Mouse (Mus musculus): ENCODE data around the gene Nek5.

Gene Nek5

GRCm38 (mm10) chr8:22089226-22089625 lies 35.6 kb downstream of the Nek5 start:
- no peak for DNase-seq (ENCODE audit: low spot score in 2 of 2)

- no peak for DNase-seq (ENCODE audit: low spot score in 2 of 2)
Measured at GRCm38 (mm10) chr8:22079313-22080007, 45.4 kb downstream of the Nek5 start.

- no peak for DNase-seq (ENCODE audit: low spot score in 2 of 2)
Measured at GRCm38 (mm10) chr8:22061126-22061525, 63.7 kb downstream of the Nek5 start.

GRCm38 (mm10) chr8:22060446-22060889 lies 64.4 kb downstream of the Nek5 start, which contains the start of gene Alg11:
TSS of gene Alg11 (plus strand) at chr8:22060721.
- peak; percentile 97 to 98 for DNase-seq (ENCODE audit: low spot score in 2 of 2)

- no peak for DNase-seq (ENCODE audit: low spot score in 2 of 2)
Measured at GRCm38 (mm10) chr8:22059821-22060445, 64.9 kb downstream of the Nek5 start, which contains the start of gene Atp7b. TSS of gene Atp7b (minus strand) at chr8:22060305.

GRCm38 (mm10) chr8:22059153-22059738 lies 65.6 kb downstream of the Nek5 start:
- DNase-seq (ENCODE audit: low spot score in 2 of 2): no peak

- no peak for DNase-seq (ENCODE audit: low spot score in 2 of 2)
Measured at GRCm38 (mm10) chr8:22058368-22058767, 66.5 kb downstream of the Nek5 start.

- no peak for DNase-seq (ENCODE audit: low spot score in 2 of 2)
Measured at GRCm38 (mm10) chr8:22056850-22057249, 68.0 kb downstream of the Nek5 start.

- no peak for DNase-seq (ENCODE audit: low spot score in 2 of 2)
Measured at GRCm38 (mm10) chr8:22055492-22055877, 69.4 kb downstream of the Nek5 start.

- no peak for DNase-seq (ENCODE audit: low spot score in 2 of 2)
Measured at GRCm38 (mm10) chr8:22054674-22055491, 70.0 kb downstream of the Nek5 start.

- no peak for DNase-seq (ENCODE audit: low spot score in 2 of 2)
Measured at GRCm38 (mm10) chr8:22047699-22048464, 77.0 kb downstream of the Nek5 start.

- DNase-seq (ENCODE audit: low spot score in 2 of 2): no peak
Measured at GRCm38 (mm10) chr8:22043706-22044105, 81.1 kb downstream of the Nek5 start.

- DNase-seq (ENCODE audit: low spot score in 2 of 2): no peak
Measured at GRCm38 (mm10) chr8:22042515-22042914, 82.3 kb downstream of the Nek5 start.

- DNase-seq (ENCODE audit: low spot score in 2 of 2): no peak
Measured at GRCm38 (mm10) chr8:22040153-22040509, 84.7 kb downstream of the Nek5 start.

- no peak for DNase-seq (ENCODE audit: low spot score in 2 of 2)
Measured at GRCm38 (mm10) chr8:22039468-22040152, 85.2 kb downstream of the Nek5 start.

- DNase-seq (ENCODE audit: low spot score in 2 of 2): no peak
Measured at GRCm38 (mm10) chr8:22037022-22037421, 87.8 kb downstream of the Nek5 start.

GRCm38 (mm10) chr8:22036137-22036536 lies 88.7 kb downstream of the Nek5 start:
- DNase-seq (ENCODE audit: low spot score in 2 of 2): no peak

- no peak for DNase-seq (ENCODE audit: low spot score in 2 of 2)
Measured at GRCm38 (mm10) chr8:22030990-22031389, 93.9 kb downstream of the Nek5 start.

GRCm38 (mm10) chr8:22028973-22029372 lies 95.9 kb downstream of the Nek5 start:
- DNase-seq (ENCODE audit: low spot score in 2 of 2): no peak

GRCm38 (mm10) chr8:22025241-22025640 lies 99.6 kb downstream of the Nek5 start:
- no peak for DNase-seq (ENCODE audit: low spot score in 2 of 2)
